Mouse (Mus musculus) brain, embryonic 14.5 days (tissue): Measurements from ENCODE around the gene Bpi.

Experiments
- CTCF ChIP-seq: fragments of 200-500 bp; IDR thresholded peaks from 2 replicates; pipeline ENCODE4 v1.5.1; 2012; ENCODE audit warnings: inconsistent platforms, mild to moderate bottlenecking, moderate library complexity, borderline replicate concordance; ENCODE audit not compliant: insufficient read depth, insufficient read length; ENCODE audit errors: extremely low read depth
- POLR2A ChIP-seq: fragments of 200-500 bp; IDR thresholded peaks from 2 replicates; pipeline ENCODE4 v1.6.1; 2012; ENCODE audit warnings: mild to moderate bottlenecking, inconsistent platforms, borderline replicate concordance; ENCODE audit not compliant: poor library complexity, insufficient read depth, insufficient read length, severe bottlenecking; ENCODE audit errors: extremely low read depth

DNA sequence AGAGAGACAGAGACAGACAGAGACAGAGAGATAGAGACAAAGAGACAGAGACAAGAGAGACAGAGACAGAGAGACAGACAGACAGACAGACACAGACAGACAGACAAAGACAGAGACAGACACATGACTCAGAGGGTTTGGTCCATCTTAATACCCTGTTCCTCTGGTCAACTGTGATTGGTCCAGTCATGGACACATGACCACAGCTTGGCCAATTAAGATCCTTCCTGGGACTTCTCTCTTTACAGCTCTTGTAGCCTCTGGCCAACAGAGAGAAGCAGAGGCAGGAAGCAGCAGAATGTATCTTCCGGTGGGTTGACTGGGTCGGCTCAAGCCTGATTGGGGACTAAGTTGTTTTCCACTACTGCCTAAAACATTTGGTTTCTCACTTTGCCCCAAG lies 38.3 kb upstream of the Bpi start:
- TF ChIP-seq CTCF (no peak), POLR2A (no peak)
